Mouse (Mus musculus): ENCODE results near the gene Npas2.

- TF ChIP-seq CTCF (IDR thresholded peaks at IDR 0.05; ENCODE audit: low read depth) = no peak
- no peak for TF ChIP-seq EP300 (IDR thresholded peaks at IDR 0.05; ENCODE audit: low read depth)
Measured at GRCm38 (mm10) chr1:39280391-39280790, 86.9 kb downstream of the Npas2 start.

All from heart, postnatal 0 days (tissue).